Mouse (Mus musculus) adrenal gland, postnatal 36 days (tissue): Measurements from ENCODE around the gene Pigs. TPM values are rescaled to one million over a fixed set of nuclear protein-coding genes. Genes with fewer than 3 reads are reported as not detected.
A peak's percentile ranks its signal among the peaks of the same experiment; 100 is the strongest.

Source experiments
- DNase-seq, 2 experiments: peaks; one replicate each; pipeline ENCODE4 v3.0.0; 2021; ENCODE audit warnings: mixed read lengths in 1 of 2
- total RNA-seq, 2 experiments: library from RNA; stranded (reverse); gene quantifications; 2 replicates each; pipeline ENCODE4 v1.2.3; 2021

The Pigs gene
- total RNA-seq, 2 experiments from 2014 or later = 54.0 to 57.7 TPM

GRCm38 (mm10) chr11:78363309-78364007 lies 35.2 kb downstream of the Pigs start:
- no peak for DNase-seq

- peak in 1 of 2 experiments; percentile 55 for DNase-seq
These were observed 35.9 kb downstream of the Pigs start for GRCm38 (mm10) chr11:78364103-78364502.

GRCm38 (mm10) chr11:78367456-78368225 lies 39.4 kb downstream of the Pigs start:
- peak; percentile 66 to 72 for DNase-seq

- peak; percentile 51 to 61 for DNase-seq
These were observed 42.2 kb downstream of the Pigs start for GRCm38 (mm10) chr11:78370389-78370788.

GRCm38 (mm10) chr11:78371711-78372110 lies 43.5 kb downstream of the Pigs start:
- no peak for DNase-seq

GRCm38 (mm10) chr11:78372166-78372565 lies 44.0 kb downstream of the Pigs start:
- DNase-seq = peak; percentile 64 to 66

GRCm38 (mm10) chr11:78372610-78373009 lies 44.4 kb downstream of the Pigs start:
- DNase-seq = peak; percentile 92 to 93

GRCm38 (mm10) chr11:78374147-78374546 lies 45.9 kb downstream of the Pigs start:
- DNase-seq = no peak

GRCm38 (mm10) chr11:78377549-78378159 lies 49.4 kb downstream of the Pigs start:
- no peak for DNase-seq

GRCm38 (mm10) chr11:78380351-78380750 lies 52.1 kb downstream of the Pigs start:
- no peak for DNase-seq

- no peak for DNase-seq
These were observed 52.8 kb downstream of the Pigs start for GRCm38 (mm10) chr11:78380996-78381395.

GRCm38 (mm10) chr11:78382286-78382685 lies 54.1 kb downstream of the Pigs start:
- no peak for DNase-seq

- DNase-seq = no peak
These were observed 54.5 kb downstream of the Pigs start for GRCm38 (mm10) chr11:78382701-78383100.

- DNase-seq = no peak
These were observed 57.6 kb downstream of the Pigs start for GRCm38 (mm10) chr11:78385776-78386175.

GRCm38 (mm10) chr11:78386508-78387043 lies 58.4 kb downstream of the Pigs start, which contains the start of gene Foxn1:
Gene Foxn1, minus strand, starts transcription at chr11:78386558.
- no peak for DNase-seq

Other genes starting within 250 kb of the Pigs start
- 10 to 100 TPM; 30.0 to 33.6 TPM for gene Eral1, start 248.0 kb upstream of the Pigs start, total RNA-seq
- gene Fam222b, start 233.8 kb upstream of the Pigs start, total RNA-seq = 10 to 100 TPM; 16.9 to 20.3 TPM
- gene Traf4, start 162.8 kb upstream of the Pigs start, total RNA-seq = 10 to 100 TPM; 24.8 to 38.0 TPM
- gene Nek8, start 151.7 kb upstream of the Pigs start, total RNA-seq = 10 to 100 TPM; 10.5 to 11.3 TPM
- gene Tlcd1, start 151.7 kb upstream of the Pigs start, total RNA-seq = 10 to 100 TPM; 41.5 to 88.1 TPM
- 1,000 to 10,000 TPM; 1,640 to 1,911 TPM for gene Rpl23a, start 144.8 kb upstream of the Pigs start, total RNA-seq
- gene Rab34, start 140.0 kb upstream of the Pigs start, total RNA-seq = 10 to 100 TPM; 85.9 to 89.9 TPM
- 10 to 100 TPM; 14.1 to 15.2 TPM for gene Proca1, start 135.0 kb upstream of the Pigs start, total RNA-seq
- 100 to 1,000 TPM; 107 to 112 TPM for gene Sdf2, start 82.7 kb upstream of the Pigs start, total RNA-seq
- 10 to 100 TPM; 57.2 to 76.6 TPM for gene Supt6, start 82.4 kb upstream of the Pigs start, total RNA-seq
- 100 to 1,000 TPM; 150 to 176 TPM for gene 2610507B11Rik, start 66.7 kb upstream of the Pigs start, total RNA-seq
- gene BC030499, start 37.6 kb upstream of the Pigs start, total RNA-seq = 1 to 10 TPM in 1 of 2 experiments, under 1 TPM in 1; 0.99 to 1.3 TPM
- gene Spag5, start 26.9 kb upstream of the Pigs start, total RNA-seq = 1 to 10 TPM; 4.1 to 4.3 TPM
- gene Aldoc, start 5.4 kb upstream of the Pigs start, total RNA-seq = 10 to 100 TPM; 11.7 to 21.6 TPM
- 10 to 100 TPM; 32.8 to 37.3 TPM for gene Unc119, start 15.1 kb downstream of the Pigs start, total RNA-seq
- gene Foxn1, start 58.1 kb downstream of the Pigs start, total RNA-seq = under 1 TPM in 1 of 2 experiments, not detected in 1; 0.30 TPM
- gene Slc13a2, start 93.8 kb downstream of the Pigs start, total RNA-seq = not detected
- gene Slc46a1, start 137.3 kb downstream of the Pigs start, total RNA-seq = 10 to 100 TPM; 31.9 to 40.0 TPM
- 1 to 10 TPM; 4.5 to 5.9 TPM for gene Sarm1, start 169.3 kb downstream of the Pigs start, total RNA-seq
- 1 to 10 TPM; 1.6 to 3.2 TPM for gene Vtn, start 170.7 kb downstream of the Pigs start, total RNA-seq
- gene Sebox, start 175.0 kb downstream of the Pigs start, total RNA-seq = not detected
- 10 to 100 TPM; 27.3 to 36.0 TPM for gene Tmem199, start 183.8 kb downstream of the Pigs start, total RNA-seq
- gene Poldip2, start 183.8 kb downstream of the Pigs start, total RNA-seq = 100 to 1,000 TPM; 149 to 156 TPM
- 10 to 100 TPM; 45.0 to 45.3 TPM for gene Tnfaip1, start 207.9 kb downstream of the Pigs start, total RNA-seq
- gene Ift20, start 207.9 kb downstream of the Pigs start, total RNA-seq = 100 to 1,000 TPM in 1 of 2 experiments, 10 to 100 TPM in 1; 94.3 to 106 TPM
- 10 to 100 TPM; 37.8 to 59.8 TPM for gene Tmem97, start 222.4 kb downstream of the Pigs start, total RNA-seq